Mouse (Mus musculus) stomach, embryonic 16.5 days (tissue): ENCODE data around the gene Ablim1. TPM values are rescaled to one million over a fixed set of nuclear protein-coding genes. Genes with fewer than 3 reads are reported as not detected.

Source experiments
- ATAC-seq: fragments of 200-750 bp; cut with Nextera tagmentation; 2 replicates; pipeline ENCODE4 v1.8.0; 2017; ENCODE audit warnings: moderate number of reproducible peaks, moderate TSS enrichment; ENCODE audit not compliant: insufficient read depth, low FRiP score
- H3K27ac ChIP-seq: fragments of 300-500 bp; sonication (generic); 2 replicates; pipeline ENCODE4 v1.5.1; 2014; ENCODE audit warnings: low read length
- H3K27me3 ChIP-seq: fragments of 300-500 bp; sonication (generic); 2 replicates; pipeline ENCODE4 v1.6.1; 2014; ENCODE audit warnings: low read length, control low read depth, mixed read lengths; ENCODE audit not compliant: control insufficient read depth, insufficient read depth
- H3K36me3 ChIP-seq: fragments of 300-500 bp; sonication (generic); 2 replicates; pipeline ENCODE4 v1.6.1; 2014; ENCODE audit warnings: low read length; ENCODE audit not compliant: control insufficient read depth, insufficient read depth
- H3K4me1 ChIP-seq: fragments of 300-500 bp; sonication (generic); 2 replicates; pipeline ENCODE4 v1.6.1; 2014; ENCODE audit warnings: low read length, control low read depth, mixed read lengths; ENCODE audit not compliant: control insufficient read depth, insufficient read depth
- H3K4me2 ChIP-seq: fragments of 300-500 bp; sonication (generic); 2 replicates; pipeline ENCODE4 v1.6.1; 2014; ENCODE audit warnings: low read depth, low read length, mixed read lengths
- H3K4me3 ChIP-seq: fragments of 300-500 bp; sonication (generic); replicated peaks from 2 replicates; pipeline ENCODE4 v1.5.1; 2014; ENCODE audit warnings: mild to moderate bottlenecking, low read length
- H3K9ac ChIP-seq: fragments of 300-500 bp; sonication (generic); 2 replicates; pipeline ENCODE4 v1.6.1; 2014; ENCODE audit warnings: low read length
- H3K9me3 ChIP-seq: fragments of 300-500 bp; sonication (generic); replicated peaks from 2 replicates; pipeline ENCODE4 v1.6.1; 2016; ENCODE audit warnings: low read length, control low read depth; ENCODE audit not compliant: control insufficient read depth
- WGBS: fragments of 180-500 bp; shearing (Covaris S2); extraction: QIAGEN DNeasy Blood & Tissue Kit; methylation state at CpG from one replicate; pipeline ENCODE4 v1.1.7; 2014; 5-methylcytosine and 5-hydroxymethylcytosine counted together
- polyA plus RNA-seq: library from polyadenylated mRNA; unstranded; fragments of >200 nt; fragmentation: Nextera tagmentation; extraction: Ambion mirVana; gene quantifications from 2 replicates; pipeline ENCODE4 v1.2.1, GENCODE M21; 2015

Gene Ablim1
- polyA plus RNA-seq, 1 experiment from 2014 or later = 66.5 TPM

GRCm38 (mm10) chr19:57127523-57127922 is 187.2 kb downstream of the Ablim1 start:
- Histone ChIP-seq H3K36me3 (no peaks in the 10 kb centered on the region), H3K4me1 (peaks cover 12% of the 10 kb centered on the region; the same call in 1 of the 2 replicates), H3K9me3 (no peaks in the 10 kb centered on the region), H3K4me3 (no peak overlapping the region), H3K4me2 (no peak overlapping the region), H3K27ac (peak overlapping the region; percentile 66), H3K9ac (no peak overlapping the region), H3K27me3 (no peaks in the 10 kb centered on the region)
- ATAC-seq = no peak
- 88% methylated on average over 5 of the region's 5 CpGs for WGBS

- Histone ChIP-seq H3K27me3 (no peaks in the 10 kb centered on the region), H3K27ac (peak overlapping the region; percentile 59), H3K4me3 (no peak overlapping the region), H3K36me3 (no peaks in the 10 kb centered on the region), H3K9me3 (no peaks in the 10 kb centered on the region), H3K9ac (no peak overlapping the region), H3K4me1 (peaks cover 12% of the 10 kb centered on the region; the same call in 1 of the 2 replicates), H3K4me2 (no peak overlapping the region)
- no peak for ATAC-seq
- WGBS = 75% methylated on average over 10 of the region's 10 CpGs
Measured at GRCm38 (mm10) chr19:57126950-57127349, 187.8 kb downstream of the Ablim1 start.

- Histone ChIP-seq H3K9ac (no peak overlapping the region), H3K4me3 (no peak overlapping the region), H3K4me2 (no peak overlapping the region), H3K4me1 (peaks cover 9% of the 10 kb centered on the region), H3K36me3 (no peaks in the 10 kb centered on the region), H3K27ac (no peak overlapping the region), H3K9me3 (no peaks in the 10 kb centered on the region), H3K27me3 (no peaks in the 10 kb centered on the region)
- 57% methylated on average over 4 of the region's 4 CpGs for WGBS
- ATAC-seq = no peak
Measured at GRCm38 (mm10) chr19:57124906-57125305, 189.8 kb downstream of the Ablim1 start.

- Histone ChIP-seq H3K27me3 (no peaks in the 10 kb centered on the region), H3K27ac (peak overlapping the region; percentile 55), H3K4me1 (peaks cover 16% of the 10 kb centered on the region), H3K4me2 (no peak overlapping the region), H3K9me3 (no peaks in the 10 kb centered on the region), H3K9ac (no peak overlapping the region; the same call in 1 of the 2 replicates), H3K36me3 (no peaks in the 10 kb centered on the region), H3K4me3 (no peak overlapping the region)
- 68% methylated on average over 2 of the region's 2 CpGs for WGBS
- ATAC-seq = no peak
Measured at GRCm38 (mm10) chr19:57124138-57124519, 190.6 kb downstream of the Ablim1 start.

- H3K4me3 ChIP-seq = no peak overlapping the region
- H3K4me1 ChIP-seq = peaks cover 20% of the 10 kb centered on the region
- H3K4me2 ChIP-seq = no peak overlapping the region
- H3K9me3 ChIP-seq = no peaks in the 10 kb centered on the region
- 63% methylated on average over 11 of the region's 11 CpGs for WGBS
- H3K36me3 ChIP-seq = no peaks in the 10 kb centered on the region
- no peaks in the 10 kb centered on the region for H3K27me3 ChIP-seq
- no peak for ATAC-seq
- H3K9ac ChIP-seq = no peak overlapping the region; the same call in 1 of the 2 replicates
- H3K27ac ChIP-seq = peak overlapping the region; percentile 68
Measured at GRCm38 (mm10) chr19:57123503-57124137, 191.1 kb downstream of the Ablim1 start.

- Histone ChIP-seq H3K4me3 (no peak overlapping the region), H3K9me3 (no peaks in the 10 kb centered on the region), H3K9ac (no peak overlapping the region), H3K27me3 (no peaks in the 10 kb centered on the region), H3K27ac (no peak overlapping the region), H3K36me3 (no peaks in the 10 kb centered on the region), H3K4me2 (no peak overlapping the region), H3K4me1 (peaks cover 26% of the 10 kb centered on the region)
- no peak for ATAC-seq
- 71% methylated on average over 3 of the region's 3 CpGs for WGBS
Measured at GRCm38 (mm10) chr19:57122261-57122660, 192.5 kb downstream of the Ablim1 start.

- Histone ChIP-seq H3K27ac (no peak overlapping the region), H3K36me3 (no peaks in the 10 kb centered on the region), H3K4me1 (peaks cover 36% of the 10 kb centered on the region), H3K9me3 (no peaks in the 10 kb centered on the region), H3K27me3 (no peaks in the 10 kb centered on the region), H3K9ac (no peak overlapping the region), H3K4me3 (no peak overlapping the region), H3K4me2 (no peak overlapping the region)
- ATAC-seq = no peak
- 71% methylated on average over 4 of the region's 4 CpGs for WGBS
Measured at GRCm38 (mm10) chr19:57121036-57121435, 193.7 kb downstream of the Ablim1 start.

- no peak for ATAC-seq
- Histone ChIP-seq H3K27ac (peak overlapping the region; percentile 90), H3K36me3 (no peaks in the 10 kb centered on the region), H3K4me2 (peak overlapping the region; percentile 64), H3K4me1 (peaks cover 47% of the 10 kb centered on the region), H3K4me3 (peak overlapping the region; percentile 56; the same call in 1 of the 2 replicates), H3K27me3 (no peaks in the 10 kb centered on the region), H3K9me3 (no peaks in the 10 kb centered on the region), H3K9ac (peak overlapping the region; percentile 81; the same call in 1 of the 2 replicates)
- 58% methylated on average over 3 of the region's 3 CpGs for WGBS
Measured at GRCm38 (mm10) chr19:57119661-57120060, 195.1 kb downstream of the Ablim1 start.

GRCm38 (mm10) chr19:57118785-57119565 is 195.7 kb downstream of the Ablim1 start:
- no peaks in the 10 kb centered on the region for H3K9me3 ChIP-seq
- H3K4me1 ChIP-seq = peaks cover 46% of the 10 kb centered on the region
- peak overlapping the region; percentile 81 for H3K9ac ChIP-seq
- WGBS = 21% methylated on average over 22 of the region's 22 CpGs
- peak overlapping the region; percentile 56 for H3K4me3 ChIP-seq
- H3K27ac ChIP-seq = peak overlapping the region; percentile 90
- peak; percentile 77 for ATAC-seq
- no peaks in the 10 kb centered on the region for H3K27me3 ChIP-seq
- H3K4me2 ChIP-seq = peak overlapping the region; percentile 64
- H3K36me3 ChIP-seq = no peaks in the 10 kb centered on the region
